Mouse (Mus musculus): Measurements from ENCODE around the gene Cnot6l.

The Cnot6l gene

DNA sequence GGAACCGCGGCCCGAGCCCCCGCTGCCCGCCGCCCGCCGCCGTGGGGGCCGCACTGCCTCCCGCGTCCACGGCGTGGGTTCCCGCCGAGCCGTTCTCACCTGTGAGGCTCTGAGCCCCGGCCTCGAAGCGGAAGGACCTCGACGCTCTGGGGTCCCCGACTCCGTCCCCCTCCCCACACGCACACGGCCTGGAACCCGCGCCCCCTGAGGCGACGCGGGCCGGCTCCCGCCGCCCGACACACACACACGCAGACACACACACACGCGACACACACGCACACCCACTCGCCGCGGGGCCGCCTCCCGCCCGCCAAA lies 2.8 kb downstream of the Cnot6l start:
- DNase-seq = no peak

DNA sequence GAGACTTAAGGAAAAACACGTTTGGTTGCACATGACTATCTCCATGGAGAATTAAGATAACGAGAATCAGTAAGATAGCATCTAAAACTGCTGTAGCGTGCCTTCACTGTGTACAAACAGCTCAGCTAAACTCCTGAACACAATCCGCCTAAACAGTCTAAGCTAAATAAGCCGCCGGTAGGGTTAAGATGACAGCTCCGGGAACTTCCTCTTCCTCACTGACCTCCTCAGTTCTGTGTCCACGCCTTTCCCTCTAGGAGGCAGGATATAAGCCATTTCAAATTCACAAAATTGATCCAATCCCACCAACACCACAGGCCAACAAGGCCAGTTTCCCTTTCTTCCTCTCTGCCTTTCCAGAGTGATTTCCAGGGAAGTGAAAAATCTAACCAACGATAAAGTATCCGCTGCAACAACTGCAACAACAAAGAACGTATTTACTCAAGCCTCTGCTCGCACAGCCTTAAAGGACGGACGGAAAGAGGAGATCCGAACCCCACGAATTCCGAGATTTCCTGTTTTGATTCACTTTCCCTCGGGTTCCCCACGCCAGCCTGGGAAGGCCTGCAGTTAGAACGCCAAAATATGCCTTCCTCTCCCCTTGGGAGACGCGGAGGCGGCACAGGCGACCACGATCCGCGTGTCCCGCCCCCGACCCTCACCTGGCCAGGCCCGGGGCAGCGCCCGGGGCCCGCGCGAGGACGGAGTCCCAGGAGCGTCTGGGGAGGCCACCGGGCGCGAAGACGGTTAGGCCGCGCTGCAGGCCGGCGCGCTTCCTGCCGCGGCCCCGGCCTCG lies 3.3 kb downstream of the Cnot6l start:
- peak; percentile 38 for DNase-seq

DNA sequence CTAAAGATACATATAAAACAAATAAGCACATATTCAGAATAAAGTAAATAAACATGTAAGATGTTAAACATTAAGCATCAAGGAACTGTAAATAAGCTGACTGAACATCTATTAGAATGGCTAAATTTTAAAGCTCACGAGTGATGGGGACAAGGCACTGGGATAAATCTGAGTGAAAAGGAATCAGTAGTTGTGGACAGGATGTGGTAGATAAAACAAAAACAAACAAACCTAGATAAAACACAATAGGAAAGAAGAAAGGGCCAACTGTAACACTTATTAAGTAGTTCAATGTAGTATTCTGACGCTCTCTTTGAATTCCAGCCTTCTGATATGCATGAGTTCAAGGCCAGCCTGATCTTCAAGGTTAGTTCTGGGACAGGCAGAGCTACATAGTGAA lies 21.6 kb downstream of the Cnot6l start:
- DNase-seq = no peak

DNA sequence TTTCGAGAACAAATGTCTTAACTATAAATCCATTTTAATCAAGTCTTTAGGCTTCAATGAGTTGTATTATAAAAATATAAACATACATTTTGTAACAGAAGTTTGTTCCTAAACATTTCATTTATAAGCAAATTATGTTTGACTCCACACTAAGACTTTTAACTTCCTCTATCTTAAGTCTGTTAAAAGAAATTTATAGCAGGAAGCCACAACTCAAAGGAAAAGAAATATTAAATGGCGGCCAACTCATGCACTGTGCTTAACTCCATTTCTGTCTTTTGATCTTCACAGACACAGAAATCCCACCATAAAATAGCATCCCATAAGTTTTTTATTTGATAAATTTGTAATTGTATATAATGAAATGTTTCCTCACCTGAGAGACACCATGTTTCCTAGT lies 33.3 kb downstream of the Cnot6l start:
- no peak for DNase-seq

DNA sequence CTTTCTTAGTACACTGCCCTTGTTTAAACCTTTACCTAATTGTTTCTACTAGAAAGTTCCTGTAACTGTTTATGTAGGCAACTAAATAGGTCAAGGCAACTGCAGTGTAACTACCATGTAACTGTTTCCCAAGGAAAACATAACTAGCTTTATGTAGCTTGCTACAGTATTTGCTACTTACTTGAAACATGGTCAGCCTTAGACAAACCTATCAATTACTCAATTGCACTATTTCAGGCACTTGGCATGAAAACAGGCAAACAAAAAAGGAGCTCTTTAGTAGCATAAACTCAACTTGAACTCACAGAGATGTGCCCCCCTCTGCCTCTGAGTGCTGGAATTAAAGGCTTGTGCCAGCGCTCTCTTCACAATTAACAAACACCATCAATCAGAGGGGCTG lies 37.1 kb downstream of the Cnot6l start:
- no peak for DNase-seq

DNA sequence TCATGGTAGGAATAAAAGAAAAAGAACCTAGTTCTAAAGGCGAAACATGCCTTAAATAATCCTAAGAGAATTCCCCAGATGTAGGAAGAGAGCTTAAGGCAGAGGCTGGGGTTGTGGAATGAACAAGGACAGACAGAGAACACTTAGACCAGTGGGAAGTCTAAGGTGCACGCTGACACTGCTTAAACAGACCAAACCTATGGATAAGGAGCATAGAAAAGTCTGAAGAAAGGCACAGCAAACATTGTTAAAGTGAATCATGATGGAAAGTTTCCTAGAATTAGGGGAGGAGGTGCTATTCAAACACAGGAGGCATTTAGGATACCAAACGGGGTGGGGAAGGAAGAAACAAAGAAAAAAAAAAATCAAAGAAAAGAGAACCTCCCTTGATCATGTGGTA lies 49.0 kb downstream of the Cnot6l start:
- DNase-seq = no peak

DNA sequence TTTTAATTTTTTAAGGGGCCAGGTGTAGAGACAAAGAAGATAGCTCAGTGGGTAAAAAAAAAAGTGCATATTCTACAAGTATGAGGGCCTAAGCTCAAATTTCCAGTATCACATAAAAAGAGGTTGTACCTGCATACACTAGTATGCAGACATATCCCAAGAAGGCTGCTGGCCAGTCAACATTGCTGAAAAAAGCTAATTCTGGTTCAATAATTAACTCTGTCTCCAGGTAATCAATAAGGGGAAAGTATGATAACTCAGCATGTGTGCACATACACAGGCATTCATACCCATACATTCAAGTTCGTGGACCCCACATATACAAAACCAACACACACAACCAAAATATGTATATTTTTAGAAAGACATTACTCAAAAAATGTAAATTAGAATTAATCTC lies 59.3 kb downstream of the Cnot6l start:
- no peak for DNase-seq

DNA sequence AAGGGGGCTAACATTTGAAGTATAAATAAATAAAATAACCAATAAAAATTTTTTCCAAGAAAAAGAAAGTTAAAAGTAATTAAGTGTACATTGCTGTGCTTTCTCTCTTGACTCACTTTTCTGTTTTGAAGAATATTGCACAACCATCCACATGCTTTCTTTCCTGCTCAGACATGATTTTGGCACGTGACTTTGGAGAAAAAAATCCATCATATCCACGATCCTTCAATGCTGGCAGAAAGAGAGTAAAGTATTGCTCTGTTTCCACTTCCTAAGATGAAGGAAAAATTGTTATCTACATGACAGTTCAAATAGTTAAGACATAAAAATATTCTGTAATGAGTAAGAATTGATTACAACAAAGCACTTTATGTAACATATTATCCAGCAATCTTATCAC lies 72.5 kb downstream of the Cnot6l start:
- DNase-seq = no peak

DNA sequence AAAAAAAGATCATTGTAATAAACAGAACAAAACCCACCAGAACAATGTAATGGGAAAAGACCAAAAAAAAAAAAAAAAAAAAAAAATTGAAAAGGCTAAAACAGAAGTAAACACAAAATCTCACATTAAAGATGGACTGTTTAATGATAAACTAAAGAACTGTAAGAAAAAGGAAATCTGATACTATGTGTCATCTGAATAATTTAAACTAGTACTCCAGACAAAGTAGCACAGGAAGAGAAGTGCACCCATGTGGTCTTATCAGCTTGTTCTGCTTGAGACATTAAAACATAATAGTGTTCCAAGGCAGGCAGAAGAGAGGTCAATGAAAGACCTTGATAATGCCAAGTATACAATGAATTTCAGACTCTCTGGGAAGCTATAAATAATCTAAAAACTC lies 78.6 kb downstream of the Cnot6l start:
- DNase-seq = no peak

DNA sequence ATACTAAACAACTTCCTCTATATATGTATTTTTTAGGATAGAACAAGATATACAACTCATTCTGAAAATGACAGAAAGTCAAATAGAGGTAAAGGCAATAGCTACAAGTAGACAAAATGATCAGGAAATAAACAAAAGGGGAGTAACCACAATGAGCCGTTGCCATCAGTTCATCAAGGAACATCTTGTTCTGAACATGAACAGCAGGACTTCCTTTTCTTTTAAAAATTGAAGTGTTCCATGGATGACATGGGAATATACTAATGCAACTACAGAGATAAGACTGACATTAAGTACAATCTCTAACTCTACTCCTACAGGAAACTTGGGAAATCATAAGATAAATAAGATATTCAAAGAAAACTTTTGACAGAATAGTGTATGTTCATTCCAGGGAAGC lies 84.9 kb downstream of the Cnot6l start:
- no peak for DNase-seq

DNA sequence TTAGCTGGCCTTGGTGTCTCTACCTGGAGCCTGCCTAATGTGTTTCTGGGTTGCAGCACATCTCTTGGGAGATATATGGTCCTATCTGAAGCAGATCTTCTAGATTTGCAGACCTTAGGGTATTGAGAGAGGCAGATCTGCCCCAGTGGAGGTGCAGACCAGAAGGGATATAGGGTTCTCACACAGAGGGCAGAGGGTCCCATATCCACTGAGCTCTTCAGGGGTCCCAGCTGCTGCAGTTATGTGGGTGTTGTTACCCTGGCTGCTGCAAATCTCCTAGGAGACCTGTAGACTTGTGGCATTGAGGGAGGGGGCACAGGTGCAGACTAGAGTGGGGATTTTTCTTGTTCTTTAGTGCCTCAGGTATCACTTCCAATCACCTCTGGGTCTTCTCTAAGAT lies 98.4 kb downstream of the Cnot6l start:
- no peak for DNase-seq

DNA sequence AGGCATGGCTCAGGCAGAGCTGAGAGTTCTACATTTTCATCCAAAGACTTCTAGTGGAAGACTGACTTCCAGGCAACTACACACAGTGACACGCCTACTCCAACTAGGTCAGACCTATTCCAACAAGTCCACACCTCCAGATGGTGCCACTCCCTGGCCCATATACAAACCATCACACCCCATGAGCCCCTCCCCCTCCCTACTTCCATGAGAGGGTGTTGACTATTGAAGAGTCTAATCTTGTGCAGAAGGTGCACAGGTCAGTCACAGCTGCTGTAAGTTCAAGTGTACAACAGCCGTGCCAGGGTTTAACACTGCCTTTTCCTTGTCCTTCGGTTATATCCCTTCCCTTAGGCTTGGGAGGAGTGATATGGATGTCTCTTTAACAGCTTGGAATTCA lies 121.5 kb downstream of the Cnot6l start:
- no peak for DNase-seq

DNA sequence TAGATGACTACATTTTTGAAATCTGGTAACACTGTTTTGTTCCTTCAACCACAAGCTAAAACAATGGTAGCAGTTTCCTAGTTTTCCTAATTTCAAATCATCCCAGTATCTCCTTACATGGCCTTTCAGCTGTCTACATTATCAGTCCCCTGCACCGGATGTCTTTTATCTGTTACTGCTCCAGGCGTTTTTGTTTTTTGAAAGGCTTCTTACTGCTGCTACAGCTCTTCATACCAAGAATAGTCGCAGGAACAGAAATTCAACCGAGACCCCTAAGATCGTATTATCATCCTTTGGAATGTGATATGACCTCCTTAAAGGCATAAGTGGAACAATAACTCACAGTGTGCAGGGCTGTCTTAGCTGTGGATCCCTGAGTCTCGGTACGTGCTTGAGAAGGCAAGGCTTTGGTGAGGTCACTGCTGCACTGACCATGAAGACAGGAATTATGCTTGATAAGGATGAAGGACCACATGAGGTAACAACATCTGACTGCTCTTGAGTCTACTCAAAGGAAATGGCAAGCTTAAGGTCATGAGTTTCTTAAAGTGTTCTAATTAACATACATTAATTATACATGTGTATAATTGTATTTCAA lies 122.4 kb downstream of the Cnot6l start:
- no peak for DNase-seq

DNA sequence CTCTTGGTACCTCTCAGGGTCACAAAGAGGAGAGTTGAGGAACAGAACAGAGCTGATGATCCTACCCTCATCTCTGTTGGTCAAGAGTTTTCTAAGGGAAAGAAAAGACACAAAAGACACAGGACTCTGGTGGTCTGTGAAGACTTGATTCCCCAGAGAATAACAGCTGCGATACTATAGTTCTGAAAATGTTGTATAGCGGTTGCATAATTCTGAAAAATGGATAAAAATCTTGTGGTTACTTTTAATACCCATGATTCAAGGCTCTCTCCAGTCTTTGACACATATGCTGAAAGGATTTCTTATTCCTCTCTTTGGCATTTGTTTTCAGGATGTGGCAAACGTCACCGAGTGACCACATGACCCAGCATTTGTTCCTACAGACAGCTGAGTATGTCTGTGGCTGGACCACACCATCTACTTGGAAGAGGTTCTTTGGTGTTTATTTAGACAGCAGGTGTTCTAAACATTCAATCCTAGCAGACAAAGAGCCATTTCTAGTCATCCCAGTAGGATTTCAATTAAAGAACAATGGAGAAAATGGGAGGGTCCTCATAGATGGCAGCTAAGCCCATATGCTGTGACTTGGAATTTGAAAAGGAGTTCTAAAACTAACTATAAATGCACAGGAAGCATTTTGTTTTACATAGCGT lies 124.7 kb downstream of the Cnot6l start:
- DNase-seq = no peak

DNA sequence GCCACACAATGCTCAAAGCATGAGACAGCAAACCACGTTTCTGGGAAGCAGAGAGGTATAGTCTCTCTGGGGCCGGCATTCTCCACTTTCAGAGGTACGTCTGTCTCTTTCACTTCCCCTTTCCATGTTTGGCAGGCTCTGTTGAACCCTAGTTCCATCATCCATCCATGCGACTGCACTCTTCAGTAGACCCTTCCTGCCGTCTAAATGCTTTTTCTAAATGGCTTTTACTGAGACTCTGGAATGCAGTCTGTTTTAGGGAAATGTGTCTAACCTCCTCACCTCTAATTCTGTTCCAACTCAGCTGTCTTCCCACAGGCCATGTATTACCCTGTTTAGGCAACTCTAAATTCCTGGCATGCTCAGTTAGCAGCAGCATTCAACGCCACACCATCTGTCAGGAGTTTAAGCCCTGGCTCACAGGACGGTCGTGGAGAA lies 126.3 kb downstream of the Cnot6l start:
- no peak for DNase-seq

DNA sequence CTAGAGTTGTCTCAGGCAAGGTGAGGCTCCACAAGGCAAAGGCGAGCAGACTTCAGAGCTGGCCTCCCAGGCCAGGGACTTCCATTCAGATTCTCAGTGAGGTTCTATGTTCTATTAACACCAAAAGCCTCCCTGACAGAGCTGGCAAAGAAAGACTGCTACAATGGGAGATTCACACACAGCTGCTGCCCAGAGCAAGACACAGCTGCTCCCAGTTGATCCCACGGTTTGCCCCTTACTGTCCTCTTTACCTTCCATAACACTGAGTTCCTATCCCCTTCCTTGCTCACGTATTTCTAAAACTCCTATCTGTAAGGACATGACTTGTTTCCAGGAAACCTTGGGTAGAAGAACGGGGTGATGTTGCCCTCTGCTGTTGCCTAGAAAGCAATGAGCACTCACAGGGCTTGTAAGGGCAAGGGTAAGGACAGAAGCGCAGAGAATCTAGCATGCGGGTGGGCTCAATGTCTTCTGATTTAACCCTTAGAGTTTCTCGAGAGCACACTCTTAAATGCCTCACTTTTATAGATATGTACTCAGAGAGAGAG lies 127.8 kb downstream of the Cnot6l start:
- no peak for DNase-seq

DNA sequence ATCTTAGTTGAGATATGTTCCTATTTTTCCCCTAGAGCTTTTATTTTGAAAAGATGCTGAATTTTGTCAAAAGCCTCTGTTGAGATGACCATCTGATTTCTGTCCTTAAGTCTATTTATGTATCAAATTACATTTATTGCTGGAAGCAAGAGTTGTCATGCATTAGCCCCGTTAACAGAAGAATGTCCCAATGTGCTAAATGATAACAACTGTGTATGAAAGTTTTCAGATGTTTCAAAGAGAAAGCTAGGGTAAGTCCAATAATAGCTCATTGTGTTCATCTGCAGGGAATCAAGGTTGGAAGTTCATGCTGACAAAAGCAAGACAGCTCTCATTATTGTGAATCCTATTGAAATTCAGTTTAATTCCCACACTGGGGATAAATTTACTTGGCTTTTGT lies 129.9 kb downstream of the Cnot6l start:
- no peak for DNase-seq

DNA sequence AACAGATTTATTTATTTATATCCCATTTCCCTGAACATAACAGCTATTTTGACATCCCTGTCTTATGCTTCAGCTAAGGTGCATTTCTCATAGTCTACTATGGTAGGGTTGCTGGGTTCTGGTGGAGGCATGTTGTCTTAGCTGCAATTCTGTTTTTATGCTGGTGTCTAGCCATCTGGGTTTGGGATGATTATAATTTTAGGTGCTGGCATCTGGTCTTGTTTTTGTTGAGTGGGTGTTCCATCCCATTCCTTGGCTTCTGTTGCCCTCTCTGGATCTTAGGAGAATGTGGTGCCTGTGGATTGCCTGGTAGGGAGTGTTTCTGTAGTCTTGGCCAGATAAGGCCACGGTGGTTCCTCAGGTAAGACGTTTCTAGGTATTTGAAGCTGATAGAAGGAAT lies 134.2 kb downstream of the Cnot6l start:
- no peak for DNase-seq
